Mouse (Mus musculus) urinary bladder, adult 18-20 months (tissue): ENCODE measurements around the gene Tgfbr3.

Experiments used
- DNase-seq, 2 experiments: peaks; one replicate each; pipeline ENCODE4 v3.0.0; 2022; ENCODE audit warnings: low spot score in 2 of 2, mixed read lengths in 2 of 2

Gene Tgfbr3

DNA sequence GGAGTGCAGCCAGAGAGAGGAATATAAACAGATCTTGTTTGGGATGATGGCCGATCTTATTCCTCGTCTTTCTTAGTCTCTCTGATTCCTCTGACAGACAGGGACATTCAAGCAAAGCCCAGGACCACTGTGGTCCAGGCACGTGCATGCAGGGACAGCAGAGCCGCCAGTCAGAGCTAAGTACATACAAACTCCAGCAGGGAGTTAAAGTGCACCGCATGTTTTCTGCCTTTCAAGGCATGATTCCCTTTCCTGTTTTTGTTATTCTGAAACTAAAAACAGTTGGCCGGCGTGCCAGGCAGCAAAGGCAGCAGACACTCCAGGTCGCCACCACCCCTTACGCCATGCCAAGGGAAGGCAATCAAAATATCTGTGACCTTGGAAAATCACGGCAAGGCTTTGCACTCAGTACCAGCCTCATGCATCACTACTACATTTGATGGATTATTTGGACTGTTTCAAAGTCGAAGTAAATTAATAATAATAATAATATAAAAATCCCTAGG lies 143.3 kb downstream of the Tgfbr3 start:
- no peak for DNase-seq

DNA sequence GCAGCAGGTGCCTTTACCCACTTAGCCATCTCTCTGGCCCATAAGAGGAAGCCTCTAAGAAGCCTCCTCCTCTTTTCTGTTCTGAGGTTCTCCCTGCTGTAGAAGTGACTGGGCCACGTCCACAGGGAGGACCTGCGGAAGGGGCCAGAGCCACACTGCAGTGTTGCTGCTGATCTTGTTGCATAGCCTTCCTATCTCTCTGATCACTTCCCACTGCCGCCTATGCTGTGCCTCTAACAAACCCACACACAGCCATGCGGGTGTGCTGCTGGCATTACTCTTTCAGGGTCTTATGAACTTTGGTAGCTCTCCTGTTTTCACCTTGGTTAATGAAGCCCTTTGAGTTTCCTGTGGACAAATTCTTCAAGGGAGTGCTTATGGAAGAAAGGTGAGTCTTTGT lies 144.3 kb downstream of the Tgfbr3 start:
- DNase-seq, result no peak

DNA sequence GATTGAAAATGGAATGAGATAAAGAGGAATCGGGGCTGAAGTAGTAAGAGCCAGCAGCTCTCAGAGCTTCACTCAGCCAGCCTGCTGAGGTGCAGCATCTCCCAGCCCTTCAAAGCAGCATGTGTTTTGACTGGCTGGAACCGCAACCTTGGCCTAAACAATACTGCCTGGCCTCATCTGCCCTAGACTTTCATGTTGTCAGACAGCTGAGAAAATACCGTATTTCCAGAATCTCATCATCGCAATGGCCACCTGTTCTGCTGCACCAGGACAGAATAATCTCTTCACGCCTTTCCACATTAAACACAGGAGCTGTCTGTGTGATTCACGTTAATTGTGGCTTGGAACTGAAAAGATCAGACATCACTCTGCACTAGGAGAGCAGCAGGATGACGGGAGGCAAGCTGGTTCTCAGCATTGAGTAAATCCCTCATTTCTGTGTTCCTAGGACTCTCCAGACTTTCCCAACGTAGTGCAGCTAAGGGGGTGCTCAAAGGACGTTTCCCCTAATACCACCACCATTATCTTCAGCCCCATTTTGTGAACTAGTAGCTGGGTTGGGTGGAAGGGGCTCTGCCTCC lies 145.1 kb downstream of the Tgfbr3 start:
- no peak for DNase-seq

DNA sequence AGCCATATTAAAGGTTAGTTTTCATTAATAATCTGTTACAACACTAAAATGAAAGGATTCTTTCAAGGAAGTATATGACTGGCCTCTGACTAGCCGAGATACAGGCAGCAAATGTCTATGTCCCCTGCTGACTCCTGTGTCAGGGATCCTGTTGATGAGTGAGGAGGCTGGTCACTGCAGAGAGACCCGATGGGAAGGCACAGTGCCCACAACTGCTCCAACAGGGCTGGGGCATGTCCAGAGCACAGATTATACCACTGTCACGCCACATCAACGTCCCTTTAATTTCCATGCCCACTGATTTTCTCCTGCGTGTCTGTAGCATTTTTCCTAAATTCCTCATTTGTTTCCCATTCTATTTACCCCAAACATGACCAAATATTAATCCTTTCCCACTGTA lies 146.0 kb downstream of the Tgfbr3 start:
- no peak for DNase-seq

DNA sequence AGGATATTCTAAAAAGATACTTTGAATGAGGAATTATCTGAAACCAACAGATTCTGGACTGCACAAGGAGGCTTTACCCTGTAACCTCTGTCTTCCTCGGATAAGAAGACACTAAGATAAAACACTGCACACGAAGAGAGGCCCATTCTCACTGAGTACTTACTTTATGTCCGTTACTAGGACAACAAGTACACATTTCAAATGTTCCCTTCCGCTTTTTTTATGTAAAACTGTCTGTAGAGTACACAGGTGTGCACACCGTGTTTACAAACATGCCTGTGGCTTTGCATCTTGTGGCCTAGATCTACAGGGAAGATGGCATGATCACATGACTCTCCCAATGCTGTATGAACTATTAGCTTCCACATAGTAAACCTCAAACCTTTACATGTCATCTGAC lies 146.6 kb downstream of the Tgfbr3 start:
- no peak for DNase-seq

DNA sequence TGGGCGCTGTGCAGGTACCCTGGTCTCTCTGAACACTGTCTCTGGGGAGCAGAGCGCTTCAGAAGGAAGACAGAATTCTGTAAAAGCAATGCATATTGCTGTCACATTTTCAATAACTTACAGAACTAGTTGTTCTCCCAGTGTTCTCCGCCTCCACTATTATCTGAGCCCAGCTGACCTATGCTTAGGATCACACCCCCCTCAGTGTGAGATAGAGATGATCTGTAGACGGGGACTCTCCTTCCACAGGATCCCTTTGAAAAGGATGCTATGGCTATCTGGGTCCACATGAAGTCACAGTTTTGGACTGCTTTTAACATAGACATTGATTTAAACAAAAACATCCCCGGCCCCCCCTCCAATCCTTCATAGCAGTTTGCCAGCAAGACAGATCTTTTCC lies 148.1 kb downstream of the Tgfbr3 start:
- no peak for DNase-seq

DNA sequence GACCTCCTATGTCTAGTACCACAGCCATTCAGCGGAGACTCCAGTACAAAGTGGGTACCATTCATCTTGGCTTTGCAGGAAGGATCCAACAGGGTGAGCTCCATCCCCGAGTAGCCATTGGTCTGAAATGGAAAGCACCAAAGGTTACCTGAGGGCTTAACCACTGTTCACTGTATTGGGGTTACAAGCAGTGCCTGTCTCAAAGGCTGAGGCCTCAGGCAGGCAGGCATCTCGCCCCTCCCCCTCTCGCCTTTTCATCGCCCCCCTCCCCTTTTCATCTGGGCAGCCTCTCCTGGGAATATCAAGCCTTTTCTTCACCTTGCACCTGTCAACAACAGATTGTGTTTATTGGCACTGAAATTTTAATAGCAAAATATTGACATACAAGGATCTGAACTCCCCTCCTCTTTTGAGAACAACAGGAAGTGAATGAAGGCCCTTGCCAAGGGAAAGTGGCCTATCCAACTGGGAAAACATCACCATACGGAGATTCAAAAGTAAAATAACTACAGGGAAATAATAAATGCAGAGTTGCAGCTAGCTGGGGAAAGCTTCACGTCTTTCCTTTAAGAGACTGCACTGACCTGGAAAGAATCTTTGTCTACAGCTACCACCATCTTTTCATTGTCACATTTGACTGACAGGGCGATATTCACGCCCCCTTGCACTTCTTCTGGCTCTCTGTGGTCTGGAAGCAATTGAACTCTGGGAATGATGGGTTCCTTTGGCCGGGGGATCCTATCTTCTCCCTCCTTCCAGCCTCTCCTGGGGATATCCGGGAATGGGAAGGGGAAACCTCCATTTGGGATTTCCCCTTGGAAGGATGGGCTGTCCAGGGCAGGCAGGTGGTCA lies 149.4 kb downstream of the Tgfbr3 start:
- no peak for DNase-seq

DNA sequence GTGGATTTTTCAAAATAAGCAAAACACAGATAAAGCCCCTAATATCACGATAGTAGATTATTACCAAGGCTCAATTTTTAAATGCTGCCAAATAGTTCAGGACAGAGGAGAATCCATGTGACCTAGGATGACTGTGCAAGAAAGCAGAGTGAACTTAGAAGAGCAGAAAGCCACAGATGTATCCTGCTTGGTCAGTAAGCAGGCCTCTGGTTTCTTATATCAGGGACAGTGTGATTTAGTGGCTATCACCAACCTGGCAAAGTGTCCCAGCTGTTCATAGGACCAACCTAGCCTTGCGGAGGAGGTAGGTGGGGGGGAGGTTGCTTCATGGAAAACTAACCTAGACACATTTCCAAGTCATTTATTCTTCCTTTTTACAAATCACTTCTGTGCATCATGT lies 156.1 kb downstream of the Tgfbr3 start:
- DNase-seq, result no peak

DNA sequence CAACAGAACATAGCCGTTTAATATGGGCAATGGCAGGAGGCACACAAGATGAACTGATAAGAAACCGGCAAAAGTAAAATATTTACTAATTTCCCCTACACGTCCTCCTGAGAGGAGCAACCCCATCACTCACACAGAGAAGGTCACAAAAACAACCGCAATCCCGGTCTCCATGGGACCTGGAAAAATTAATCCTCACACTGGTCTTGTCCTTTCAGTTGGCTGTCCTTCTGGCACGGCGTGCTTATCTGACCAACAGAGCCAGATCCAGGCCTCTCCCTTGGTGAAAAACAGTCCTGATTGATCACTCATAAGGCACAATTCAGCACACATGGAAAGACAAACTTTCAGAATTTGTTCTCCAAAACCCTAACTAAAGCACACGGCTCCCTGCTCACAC lies 157.2 kb downstream of the Tgfbr3 start:
- no peak for DNase-seq

DNA sequence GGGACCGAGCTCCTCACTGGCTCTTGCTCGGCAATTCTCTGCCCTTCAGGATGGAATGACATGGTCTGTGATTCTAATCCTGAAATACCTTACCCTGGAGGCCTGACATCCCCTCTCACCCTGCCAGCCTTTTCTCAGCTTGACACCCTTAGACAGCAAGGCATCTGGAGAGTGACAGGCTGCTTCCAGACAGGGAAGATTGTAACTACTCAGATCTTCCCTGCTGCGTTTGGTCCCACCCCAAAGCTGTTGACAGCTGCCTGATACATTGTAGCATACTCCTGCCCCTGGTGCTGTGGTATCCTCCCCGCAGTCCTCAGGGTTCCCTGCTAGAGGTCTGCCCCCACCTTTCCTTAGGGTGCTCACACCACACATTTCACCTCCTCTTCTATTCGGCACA lies 160.1 kb downstream of the Tgfbr3 start:
- no peak for DNase-seq

DNA sequence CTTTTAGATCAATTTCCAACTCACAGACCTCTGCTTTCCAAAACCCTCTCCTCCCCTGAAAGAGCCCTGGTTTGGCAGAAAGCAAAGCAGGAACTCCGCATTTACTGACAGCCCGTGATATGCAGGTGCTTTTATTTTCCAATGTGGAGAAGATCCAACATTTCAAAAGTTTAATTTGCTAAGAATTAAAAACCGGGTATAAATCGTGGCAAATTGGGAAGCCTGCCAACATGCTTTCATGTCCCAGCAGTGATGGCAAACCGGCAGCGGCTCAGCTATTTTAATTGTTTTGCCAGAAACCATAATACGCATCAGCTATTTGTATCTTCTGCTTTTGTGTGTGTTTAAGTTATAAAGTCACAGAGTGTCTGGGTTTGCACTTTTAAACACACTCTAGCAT lies 162.9 kb downstream of the Tgfbr3 start:
- DNase-seq, result no peak

DNA sequence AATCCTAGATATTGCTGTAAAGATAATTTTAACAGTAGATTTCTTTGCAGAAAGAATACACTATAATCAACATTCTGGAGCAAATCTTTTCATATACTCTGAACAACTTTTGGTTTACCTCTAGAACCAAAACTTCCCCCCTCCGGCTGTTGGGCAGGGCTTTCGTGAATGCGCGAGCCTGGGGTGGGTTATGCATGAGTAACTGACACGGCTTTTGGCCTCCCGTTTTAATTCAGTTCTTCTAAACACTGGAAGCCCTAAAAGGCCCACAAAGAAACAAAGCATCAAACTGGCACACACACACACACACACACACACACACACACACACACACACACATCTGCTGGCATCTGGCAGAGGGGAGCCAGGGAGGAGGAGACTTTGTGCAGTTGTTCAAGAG lies 164.3 kb downstream of the Tgfbr3 start:
- no peak for DNase-seq

DNA sequence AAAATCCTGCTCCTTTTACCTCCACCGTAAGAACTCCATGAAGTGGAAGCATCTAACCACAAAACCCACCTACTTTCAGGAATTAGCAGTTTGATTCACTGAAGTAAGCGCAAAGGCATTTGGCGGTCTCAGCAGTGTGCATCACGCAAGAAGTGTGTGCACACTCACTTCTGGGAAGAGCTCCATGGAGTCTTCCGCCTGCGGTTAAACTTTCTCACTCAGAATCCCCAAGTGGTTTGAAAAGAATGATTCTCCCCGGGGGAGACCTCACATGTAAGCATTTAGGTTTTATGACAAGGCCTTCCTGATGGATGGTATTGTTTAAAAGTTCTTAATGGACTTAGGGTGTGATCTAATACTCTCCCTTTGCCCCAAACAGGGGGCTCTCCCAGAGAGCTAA lies 164.9 kb downstream of the Tgfbr3 start:
- DNase-seq, result no peak

DNA sequence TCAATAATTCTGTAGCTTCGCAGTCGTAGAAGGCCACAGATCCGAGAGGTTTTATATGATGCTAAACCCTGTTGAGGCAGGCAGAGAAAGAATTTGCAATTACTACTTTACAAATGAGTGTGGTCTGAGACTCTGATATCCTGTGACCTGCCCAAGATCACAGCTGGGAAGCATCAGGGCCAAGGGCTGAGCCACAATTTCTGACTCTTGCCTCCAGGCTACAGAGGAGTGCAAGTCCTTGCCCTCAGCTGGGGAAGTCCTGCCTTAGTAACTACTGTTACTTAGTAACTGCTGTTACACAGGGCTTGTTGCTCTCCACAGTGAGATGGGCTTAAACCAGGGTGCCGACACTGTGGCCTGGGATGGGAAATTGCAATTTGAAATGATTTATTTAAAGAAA lies 166.8 kb downstream of the Tgfbr3 start:
- DNase-seq, result no peak

DNA sequence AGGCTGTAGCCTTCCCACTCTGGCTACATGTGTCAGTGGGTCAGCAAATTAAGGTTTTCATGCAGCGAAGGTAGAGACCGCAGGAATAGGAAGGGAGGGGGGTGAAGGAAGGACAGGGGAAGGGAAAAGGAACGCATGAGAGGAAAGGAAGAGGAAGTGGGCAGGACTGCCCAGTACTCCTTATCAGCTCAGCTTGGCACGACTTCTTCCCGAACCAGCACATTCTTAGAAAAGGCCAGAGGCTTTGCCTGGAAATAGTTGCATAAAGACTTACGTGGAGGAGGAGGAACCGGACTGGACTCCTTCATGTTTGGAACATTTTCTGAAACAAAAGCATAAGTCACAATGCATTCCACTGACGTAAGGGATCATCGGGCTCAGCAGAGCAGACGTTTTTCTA lies 168.3 kb downstream of the Tgfbr3 start:
- DNase-seq, result no peak

DNA sequence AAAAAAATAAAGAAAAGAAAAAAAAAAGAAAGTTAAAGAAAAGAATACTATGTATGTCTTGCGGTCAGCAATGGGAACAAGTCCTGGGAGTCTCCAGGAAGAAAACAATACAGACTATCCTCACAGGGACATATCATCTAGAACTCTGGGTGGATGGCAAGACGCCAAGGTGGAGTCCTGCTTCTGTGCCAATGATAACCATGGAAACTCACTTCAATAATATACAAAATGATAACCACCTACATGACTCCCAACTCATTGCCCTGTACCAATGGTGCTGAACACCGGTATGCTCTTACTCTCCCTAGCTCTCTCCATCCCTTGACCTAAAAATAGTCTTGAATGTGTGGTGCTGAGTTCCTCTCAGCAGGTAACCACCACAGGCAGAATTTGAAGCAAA lies 168.8 kb downstream of the Tgfbr3 start:
- no peak for DNase-seq

DNA sequence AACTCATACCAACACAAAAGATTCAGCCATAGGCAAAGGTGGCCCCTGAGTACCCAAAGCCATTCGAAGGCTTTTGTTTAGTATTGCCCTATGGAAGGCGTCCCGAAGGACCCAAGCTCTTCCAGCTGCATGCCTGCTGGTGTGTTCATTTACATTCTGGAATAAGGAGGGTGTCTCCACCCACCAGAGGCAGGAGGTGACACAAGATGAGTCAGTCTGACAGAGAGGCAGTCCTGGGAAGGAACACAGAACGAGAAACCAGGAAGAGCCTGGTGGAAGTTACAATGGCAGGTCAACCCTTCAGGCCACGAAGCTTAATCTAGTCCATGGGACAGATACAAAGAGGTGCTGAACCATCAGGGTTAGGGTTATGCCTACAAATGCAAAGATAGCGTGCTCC lies 169.5 kb downstream of the Tgfbr3 start:
- DNase-seq, result no peak

DNA sequence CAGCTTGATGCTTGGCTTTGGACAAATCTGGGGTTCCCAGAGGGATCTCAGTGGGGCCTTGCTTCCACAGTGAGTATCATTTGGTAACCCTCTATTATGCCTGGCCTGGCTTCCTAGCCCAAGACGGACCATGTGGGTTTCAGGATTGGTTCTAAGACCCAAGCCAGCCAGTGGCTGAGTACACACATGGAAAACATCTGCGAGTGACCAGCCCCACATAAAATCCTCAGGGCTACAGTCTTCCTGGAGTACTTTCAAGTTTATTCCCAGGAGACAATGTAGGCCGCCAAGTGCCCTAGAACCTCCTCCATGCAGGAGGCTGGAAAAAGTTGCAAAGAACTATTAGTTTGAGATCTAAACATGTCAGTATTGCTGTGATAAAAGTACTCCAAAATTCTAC lies 172.6 kb downstream of the Tgfbr3 start:
- peak in 1 of 2 experiments; percentile 63 for DNase-seq

DNA sequence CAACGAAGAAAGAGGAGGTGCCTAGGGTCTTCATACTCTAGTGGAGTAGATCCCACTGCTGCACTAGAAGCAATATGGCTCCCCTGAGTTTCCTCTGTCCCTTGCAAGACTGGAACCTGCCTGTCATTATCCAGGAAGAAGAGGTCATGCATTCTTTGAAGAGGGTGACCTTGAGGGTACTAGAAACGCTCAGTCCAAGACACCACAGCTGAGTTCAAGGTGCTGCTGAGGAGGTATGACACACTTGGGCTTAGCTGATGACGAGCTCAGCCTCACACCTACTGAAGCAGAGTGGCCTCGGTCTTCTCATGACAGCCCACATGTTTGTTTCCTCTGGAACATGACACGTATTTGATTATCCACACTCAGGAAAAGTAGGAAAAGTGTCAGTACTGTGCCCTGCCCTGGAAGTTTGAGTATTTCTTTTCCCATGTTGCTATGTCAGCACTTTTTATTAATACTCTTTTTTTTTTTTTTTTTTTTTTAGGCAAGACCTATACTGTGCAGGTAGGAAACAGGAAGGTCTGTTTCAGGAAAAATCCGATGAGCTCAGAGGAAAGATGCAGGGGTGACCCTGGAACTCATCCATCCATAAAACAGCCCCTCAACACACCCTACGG lies 176.7 kb downstream of the Tgfbr3 start:
- DNase-seq, result no peak

DNA sequence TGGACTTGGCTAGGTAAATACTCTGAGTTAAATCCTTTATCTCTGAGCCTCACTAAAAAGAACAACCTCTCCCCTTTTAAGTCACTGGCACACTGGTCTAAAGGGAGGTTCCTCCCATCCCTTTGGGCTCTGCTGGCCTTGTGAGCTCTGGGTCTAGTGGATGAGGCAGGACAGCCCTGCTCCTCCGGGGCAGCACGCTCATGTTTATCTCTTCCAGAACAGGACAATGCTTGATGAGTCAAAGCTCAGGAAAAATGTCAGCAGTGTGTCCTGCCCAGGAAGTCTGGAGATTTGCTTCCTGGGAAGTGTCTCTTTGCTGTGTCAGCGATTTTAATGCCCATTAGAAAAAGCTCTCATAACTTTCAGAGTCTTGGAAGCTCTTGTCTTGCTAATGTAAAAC lies 177.6 kb downstream of the Tgfbr3 start:
- no peak for DNase-seq

DNA sequence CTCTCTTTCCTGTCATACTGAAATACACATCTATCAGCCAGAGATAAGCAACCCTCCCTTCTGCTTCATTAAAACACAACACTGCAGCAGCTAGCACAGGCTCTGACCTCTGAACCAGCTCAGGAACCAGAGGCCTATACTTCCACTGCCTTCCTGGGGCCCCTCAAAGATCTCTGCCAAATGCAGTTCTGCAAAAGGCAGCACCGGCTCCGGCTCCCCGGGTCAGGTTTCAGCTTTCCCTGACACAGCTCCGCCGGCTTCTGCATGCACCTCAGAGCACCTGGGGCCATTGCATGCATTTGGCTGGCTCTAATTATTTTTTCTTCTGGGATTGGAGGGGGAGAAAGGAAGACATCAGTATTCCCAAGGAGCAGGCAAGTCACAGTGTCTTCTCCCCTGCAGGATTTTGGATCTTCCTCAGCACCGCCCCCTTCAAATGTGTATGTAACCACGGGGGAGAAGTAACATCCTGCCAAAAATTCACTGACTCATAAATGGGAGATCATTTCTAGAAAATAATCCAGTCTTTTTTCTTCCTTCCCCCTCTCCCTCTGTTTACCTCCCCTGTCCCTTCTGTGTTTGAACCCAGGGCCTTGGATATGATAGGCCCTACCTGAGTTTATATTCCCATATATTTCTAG lies 178.4 kb downstream of the Tgfbr3 start:
- DNase-seq, result no peak

DNA sequence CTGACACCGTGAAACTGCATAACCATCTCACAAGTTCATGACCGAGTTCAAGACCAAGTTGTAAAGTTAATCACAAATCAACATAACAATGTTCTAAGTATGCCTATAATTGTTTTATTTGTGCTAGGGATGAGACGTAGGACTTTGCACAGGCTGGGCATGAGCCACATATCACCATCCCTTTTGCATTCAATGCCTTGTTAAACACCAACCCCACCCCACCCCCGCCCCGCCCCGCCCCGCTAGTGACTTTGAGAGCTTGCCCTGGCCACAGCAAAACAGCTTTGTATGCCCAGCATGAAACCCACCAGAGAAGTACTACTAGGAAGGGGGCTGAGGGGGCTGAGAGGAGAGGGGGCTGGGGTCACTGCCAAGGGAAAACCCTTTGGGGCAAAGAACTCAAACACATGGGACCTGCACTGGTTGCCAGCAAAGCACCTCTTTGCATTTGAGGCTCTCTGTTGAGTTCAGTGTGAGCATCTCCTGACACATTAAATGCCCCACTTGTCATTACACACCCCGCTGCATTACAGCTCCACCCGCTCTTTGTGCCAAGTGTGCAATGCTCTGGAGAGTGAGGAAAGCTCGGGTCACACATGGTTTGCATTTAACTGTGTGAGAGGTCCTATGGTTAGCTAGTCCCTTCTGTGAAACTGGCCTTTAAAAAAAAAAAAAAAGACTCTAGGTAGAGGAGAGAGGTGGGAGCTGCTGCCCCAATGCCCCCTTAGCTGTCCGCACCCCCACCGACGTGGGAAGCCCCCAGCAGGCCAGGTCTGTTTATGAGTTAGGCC lies 179.1 kb downstream of the Tgfbr3 start:
- no peak for DNase-seq
